Mouse (Mus musculus): ENCODE measurements around the gene Cdk8. TPM values are rescaled to one million over a fixed set of nuclear protein-coding genes. Genes with fewer than 3 reads are reported as not detected.

Gene Cdk8
- polyA plus RNA-seq, 1 experiment: 19.5 TPM

DNA sequence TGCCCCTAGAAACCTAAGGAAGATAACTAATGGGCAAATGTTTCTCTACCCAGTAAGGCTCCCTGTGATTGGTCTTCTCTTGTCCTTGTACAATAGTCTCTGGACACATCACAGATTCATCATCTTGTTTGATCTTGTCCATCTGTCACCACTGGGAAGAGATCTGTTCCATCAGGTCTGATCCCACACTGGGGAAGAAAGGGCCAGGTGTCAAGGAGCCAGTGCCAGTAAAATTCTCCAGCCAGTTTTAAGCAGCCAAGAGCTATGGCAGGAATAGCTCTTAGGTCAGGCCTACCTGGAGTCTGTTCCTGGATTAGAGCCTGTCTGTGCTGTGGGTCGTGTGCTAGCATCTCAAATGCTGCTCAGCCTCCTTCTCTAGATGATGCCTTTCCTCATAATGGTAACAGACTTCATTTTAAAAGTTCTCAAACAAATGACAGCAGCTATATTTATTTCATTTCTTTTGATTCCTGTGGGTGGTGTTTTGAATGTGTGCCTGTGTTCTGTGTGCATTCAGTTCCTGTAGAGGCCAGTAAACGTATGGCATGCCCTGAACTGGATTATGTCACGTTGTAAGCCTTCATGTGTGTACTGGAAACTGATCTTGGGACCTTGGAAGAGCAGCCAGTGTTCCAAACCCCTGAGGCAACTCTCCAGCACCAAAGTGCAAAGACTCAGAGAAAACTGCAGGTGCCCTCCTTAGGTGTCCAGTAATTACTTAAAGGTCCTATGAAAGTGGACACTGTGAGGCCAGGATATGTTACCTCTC, 40.3 kb upstream of the Cdk8 start:
- Histone ChIP-seq H3K4me3 (ENCODE audit: insufficient read depth, poor library complexity, severe bottlenecking) (no peak overlapping the region), H3ac (ENCODE audit: control insufficient read depth, insufficient read length, low read depth) (no peak overlapping the region), H3K79me3 (ENCODE audit: low read depth) (no peaks in the 10 kb centered on the region), H3K27me3 (ENCODE audit: control insufficient read depth, insufficient read depth, insufficient read length) (no peaks in the 10 kb centered on the region), H3K36me3 (ENCODE audit: control insufficient read depth, insufficient read depth) (no peaks in the 10 kb centered on the region), H3K79me2 (ENCODE audit: control insufficient read depth, insufficient read depth) (no peaks in the 10 kb centered on the region)
- TF ChIP-seq MYOD1 (IDR thresholded peaks at IDR 0.05; ENCODE audit: control insufficient read depth, insufficient read length, low read depth) (no peak), CEBPB (IDR thresholded peaks at IDR 0.05; ENCODE audit: low read depth) (no peak), CTCF (IDR thresholded peaks at IDR 0.05; ENCODE audit: control insufficient read depth, insufficient read depth, insufficient read length) (no peak), MYOG (IDR thresholded peaks at IDR 0.05; ENCODE audit: control insufficient read depth, extremely low read depth, insufficient read length) (no peak), MAX (IDR thresholded peaks at IDR 0.05) (no peak), USF1 (IDR thresholded peaks at IDR 0.05; ENCODE audit: low read depth) (no peak), FOSL1 (IDR thresholded peaks at IDR 0.05; ENCODE audit: insufficient read depth, low read length, poor library complexity, severe bottlenecking) (no peak)

DNA sequence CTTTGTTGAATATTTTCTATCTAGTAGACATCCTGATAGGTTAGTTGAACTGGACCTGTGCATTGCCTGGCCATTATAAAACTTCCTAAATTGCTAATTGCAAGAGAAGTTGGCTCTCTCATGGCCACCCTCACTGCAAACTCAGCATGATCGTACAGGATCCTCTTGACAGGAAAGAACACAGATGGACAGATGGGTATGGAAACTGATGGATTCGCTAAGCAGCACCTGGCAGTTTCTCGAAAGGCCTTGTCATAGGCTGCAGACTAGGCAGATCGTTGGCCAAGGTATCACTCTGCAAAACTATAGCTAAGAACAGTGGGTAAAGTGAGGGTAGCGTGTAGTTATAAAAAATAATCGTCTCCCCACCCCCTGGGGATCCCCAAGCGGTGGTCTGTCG, 37.7 kb upstream of the Cdk8 start:
- no peak overlapping the region for H3K4me3 ChIP-seq (ENCODE audit: insufficient read depth, poor library complexity, severe bottlenecking)
- H3ac ChIP-seq (ENCODE audit: control insufficient read depth, insufficient read length, low read depth): no peak overlapping the region
- no peaks in the 10 kb centered on the region for H3K79me2 ChIP-seq (ENCODE audit: control insufficient read depth, insufficient read depth)
- H3K27me3 ChIP-seq (ENCODE audit: control insufficient read depth, insufficient read depth, insufficient read length): no peaks in the 10 kb centered on the region
- no peaks in the 10 kb centered on the region for H3K36me3 ChIP-seq (ENCODE audit: control insufficient read depth, insufficient read depth)
- TF ChIP-seq MAX (IDR thresholded peaks at IDR 0.05) (no peak), USF1 (IDR thresholded peaks at IDR 0.05; ENCODE audit: low read depth) (no peak), CTCF (IDR thresholded peaks at IDR 0.05; ENCODE audit: control insufficient read depth, insufficient read depth, insufficient read length) (no peak), FOSL1 (IDR thresholded peaks at IDR 0.05; ENCODE audit: insufficient read depth, low read length, poor library complexity, severe bottlenecking) (no peak), CEBPB (IDR thresholded peaks at IDR 0.05; ENCODE audit: low read depth) (no peak), MYOD1 (IDR thresholded peaks at IDR 0.05; ENCODE audit: control insufficient read depth, insufficient read length, low read depth) (no peak), MYOG (IDR thresholded peaks at IDR 0.05; ENCODE audit: control insufficient read depth, extremely low read depth, insufficient read length) (no peak)
- H3K79me3 ChIP-seq (ENCODE audit: low read depth): no peaks in the 10 kb centered on the region

DNA sequence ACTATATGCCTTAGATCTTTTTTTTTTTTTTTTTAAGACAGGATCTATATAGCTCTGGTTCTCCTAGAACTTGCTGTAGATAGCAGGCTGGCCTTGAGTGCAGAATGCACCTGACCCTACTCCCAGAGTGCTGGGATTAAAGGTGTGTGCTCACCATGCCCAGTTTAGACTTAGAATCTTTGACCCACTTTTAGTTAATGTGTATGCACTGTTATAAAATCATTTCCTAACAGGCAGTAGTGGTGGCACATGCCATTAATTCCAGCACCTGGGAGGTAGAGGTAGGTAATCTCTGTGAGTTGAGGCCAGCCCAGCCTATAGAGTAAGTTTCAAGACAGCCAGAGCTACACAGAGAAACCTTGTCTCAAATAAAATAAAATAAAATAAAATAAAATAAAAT, 32.0 kb upstream of the Cdk8 start:
- H3K79me2 ChIP-seq (ENCODE audit: control insufficient read depth, insufficient read depth): no peaks in the 10 kb centered on the region
- TF ChIP-seq USF1 (IDR thresholded peaks at IDR 0.05; ENCODE audit: low read depth) (no peak), MAX (IDR thresholded peaks at IDR 0.05) (no peak), CEBPB (IDR thresholded peaks at IDR 0.05; ENCODE audit: low read depth) (no peak), MYOD1 (IDR thresholded peaks at IDR 0.05; ENCODE audit: control insufficient read depth, insufficient read length, low read depth) (no peak)
- no peaks in the 10 kb centered on the region for H3K27me3 ChIP-seq (ENCODE audit: control insufficient read depth, insufficient read depth, insufficient read length)
- no peaks in the 10 kb centered on the region for H3K79me3 ChIP-seq (ENCODE audit: low read depth)
- no peak overlapping the region for H3ac ChIP-seq (ENCODE audit: control insufficient read depth, insufficient read length, low read depth)
- no peaks in the 10 kb centered on the region for H3K36me3 ChIP-seq (ENCODE audit: control insufficient read depth, insufficient read depth)
- no peak overlapping the region for H3K4me3 ChIP-seq (ENCODE audit: insufficient read depth, poor library complexity, severe bottlenecking)

DNA sequence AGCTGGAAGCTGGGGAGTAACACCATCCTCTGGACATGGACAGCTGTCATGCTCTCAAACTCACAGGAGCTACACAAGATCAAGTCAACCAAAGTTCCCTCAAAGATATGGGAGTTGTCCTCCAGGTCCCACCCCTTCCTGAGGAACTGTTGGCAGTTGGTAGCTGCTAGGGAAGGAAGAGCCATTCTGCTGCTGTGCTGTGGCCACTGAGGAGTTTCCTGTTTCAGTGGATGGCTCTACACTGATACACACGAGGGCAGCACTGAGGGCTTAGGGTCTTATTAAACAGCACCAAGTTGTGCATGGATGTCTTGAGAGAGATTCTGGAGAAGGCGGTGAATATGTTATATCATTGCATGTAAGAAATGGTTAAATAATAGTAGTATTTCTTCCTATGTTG, 31.5 kb upstream of the Cdk8 start:
- H3K79me3 ChIP-seq (ENCODE audit: low read depth): no peaks in the 10 kb centered on the region
- TF ChIP-seq MAX (IDR thresholded peaks at IDR 0.05) (no peak), MYOD1 (IDR thresholded peaks at IDR 0.05; ENCODE audit: control insufficient read depth, insufficient read length, low read depth) (no peak), CEBPB (IDR thresholded peaks at IDR 0.05; ENCODE audit: low read depth) (no peak), FOSL1 (IDR thresholded peaks at IDR 0.05; ENCODE audit: insufficient read depth, low read length, poor library complexity, severe bottlenecking) (no peak)
- H3K79me2 ChIP-seq (ENCODE audit: control insufficient read depth, insufficient read depth): no peaks in the 10 kb centered on the region
- H3K36me3 ChIP-seq (ENCODE audit: control insufficient read depth, insufficient read depth): no peaks in the 10 kb centered on the region
- no peaks in the 10 kb centered on the region for H3K27me3 ChIP-seq (ENCODE audit: control insufficient read depth, insufficient read depth, insufficient read length)
- no peak overlapping the region for H3ac ChIP-seq (ENCODE audit: control insufficient read depth, insufficient read length, low read depth)
- no peak overlapping the region for H3K4me3 ChIP-seq (ENCODE audit: insufficient read depth, poor library complexity, severe bottlenecking)

DNA sequence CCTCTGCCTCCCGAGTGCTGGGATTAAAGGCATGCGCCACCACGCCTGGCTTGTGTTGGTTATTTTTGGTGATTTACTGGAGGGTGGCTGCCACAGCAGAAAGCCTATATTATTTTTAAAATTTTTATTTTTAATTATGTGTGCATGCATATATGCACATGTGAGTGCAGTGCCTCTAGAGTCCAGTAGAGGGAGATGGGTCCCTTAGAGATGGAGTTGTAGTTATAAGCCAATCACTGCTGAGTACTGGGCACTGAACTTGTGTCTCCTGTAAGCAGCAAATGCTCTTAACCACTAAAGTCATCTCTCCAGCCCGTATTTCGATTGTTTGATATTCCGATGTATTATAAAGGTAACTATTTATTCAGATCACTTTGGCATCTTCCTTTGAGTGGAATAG, 30.4 kb upstream of the Cdk8 start:
- Histone ChIP-seq H3K36me3 (ENCODE audit: control insufficient read depth, insufficient read depth) (peaks cover 4% of the 10 kb centered on the region), H3K79me3 (ENCODE audit: low read depth) (no peaks in the 10 kb centered on the region), H3K4me3 (ENCODE audit: insufficient read depth, poor library complexity, severe bottlenecking) (no peak overlapping the region), H3K27me3 (ENCODE audit: control insufficient read depth, insufficient read depth, insufficient read length) (no peaks in the 10 kb centered on the region), H3K79me2 (ENCODE audit: control insufficient read depth, insufficient read depth) (no peaks in the 10 kb centered on the region), H3ac (ENCODE audit: control insufficient read depth, insufficient read length, low read depth) (no peak overlapping the region)
- TF ChIP-seq MYOG (IDR thresholded peaks at IDR 0.05; ENCODE audit: control insufficient read depth, extremely low read depth, insufficient read length): no peak
- TF ChIP-seq USF1 (IDR thresholded peaks at IDR 0.05; ENCODE audit: low read depth): no peak
- TF ChIP-seq CTCF (IDR thresholded peaks at IDR 0.05; ENCODE audit: control insufficient read depth, insufficient read depth, insufficient read length): no peak
- no peak for TF ChIP-seq MYOD1 (IDR thresholded peaks at IDR 0.05; ENCODE audit: control insufficient read depth, insufficient read length, low read depth)
- no peak for TF ChIP-seq FOSL1 (IDR thresholded peaks at IDR 0.05; ENCODE audit: insufficient read depth, low read length, poor library complexity, severe bottlenecking)
- TF ChIP-seq CEBPB (IDR thresholded peaks at IDR 0.05; ENCODE audit: low read depth): no peak
- TF ChIP-seq MAX (IDR thresholded peaks at IDR 0.05): no peak

DNA sequence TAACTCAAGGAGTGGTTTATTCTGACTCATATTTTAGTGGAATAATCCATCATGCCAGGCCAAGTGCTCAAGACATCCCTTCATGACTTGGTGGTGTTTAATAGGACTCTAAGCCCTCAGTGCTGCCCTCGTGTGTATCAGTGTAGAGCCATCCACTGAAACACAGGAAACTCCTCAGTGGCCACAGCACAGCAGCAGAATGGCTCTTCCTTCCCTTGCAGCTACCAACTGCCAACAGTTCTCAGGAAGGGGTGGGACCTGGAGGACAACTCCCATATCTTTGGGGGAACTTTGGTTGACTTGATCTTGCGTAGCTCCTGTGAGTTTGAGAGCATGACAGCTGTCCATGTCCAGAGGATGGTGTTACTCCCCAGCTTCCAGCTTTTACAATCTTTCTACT, 27.1 kb upstream of the Cdk8 start:
- Histone ChIP-seq H3K27me3 (ENCODE audit: control insufficient read depth, insufficient read depth, insufficient read length) (no peaks in the 10 kb centered on the region), H3ac (ENCODE audit: control insufficient read depth, insufficient read length, low read depth) (no peak overlapping the region), H3K79me2 (ENCODE audit: control insufficient read depth, insufficient read depth) (no peaks in the 10 kb centered on the region), H3K4me3 (ENCODE audit: insufficient read depth, poor library complexity, severe bottlenecking) (no peak overlapping the region), H3K79me3 (ENCODE audit: low read depth) (no peaks in the 10 kb centered on the region), H3K36me3 (ENCODE audit: control insufficient read depth, insufficient read depth) (peaks cover 33% of the 10 kb centered on the region)
- TF ChIP-seq USF1 (IDR thresholded peaks at IDR 0.05; ENCODE audit: low read depth) (no peak), MYOD1 (IDR thresholded peaks at IDR 0.05; ENCODE audit: control insufficient read depth, insufficient read length, low read depth) (no peak), CEBPB (IDR thresholded peaks at IDR 0.05; ENCODE audit: low read depth) (no peak), FOSL1 (IDR thresholded peaks at IDR 0.05; ENCODE audit: insufficient read depth, low read length, poor library complexity, severe bottlenecking) (no peak), MAX (IDR thresholded peaks at IDR 0.05) (no peak), CTCF (IDR thresholded peaks at IDR 0.05; ENCODE audit: control insufficient read depth, insufficient read depth, insufficient read length) (no peak), MYOG (IDR thresholded peaks at IDR 0.05; ENCODE audit: control insufficient read depth, extremely low read depth, insufficient read length) (no peak)

Measured in C2C12 (cell line).